Mouse (Mus musculus): ENCODE measurements around the gene Coq10b. TPM values are rescaled to one million over a fixed set of nuclear protein-coding genes. Genes with fewer than 3 reads are reported as not detected.
"Not testable (repeated sequence)": the region's sequence is repeated elsewhere in the genome, so short reads cannot be mapped to it uniquely, and the experiment has no call there.

Coq10b gene
- total RNA-seq, 2 experiments from 2014 or later = 13.7 to 17.0 TPM

GRCm38 (mm10) chr1:55061772-55062171 lies 9.2 kb downstream of the Coq10b start:
- no peak for TF ChIP-seq CTCF (IDR thresholded peaks at IDR 0.05)
- intact Hi-C loops (cut with DNase I) = no loop called here
- Histone ChIP-seq H3K27ac (no peak overlapping the region), H3K4me3 (no peak overlapping the region)
- DNase-seq = no peak

GRCm38 (mm10) chr1:55072328-55072727 lies 19.8 kb downstream of the Coq10b start:
- H3K4me3 ChIP-seq; H3K27ac ChIP-seq; intact Hi-C loops (cut with DNase I); DNase-seq: not testable (repeated sequence)

- intact Hi-C loops (cut with DNase I) = no loop called here
- DNase-seq = no peak
- peak overlapping the region; percentile 56 for H3K27ac ChIP-seq
- no peak for TF ChIP-seq CTCF (IDR thresholded peaks at IDR 0.05)
- no peak overlapping the region for H3K4me3 ChIP-seq
Measured at GRCm38 (mm10) chr1:55074757-55075156, 22.2 kb downstream of the Coq10b start.

- DNase-seq = no peak
- peak overlapping the region; percentile 56 for H3K27ac ChIP-seq
- no peak overlapping the region for H3K4me3 ChIP-seq
- TF ChIP-seq CTCF (IDR thresholded peaks at IDR 0.05) = no peak
- intact Hi-C loops (cut with DNase I) = no loop called here
Measured at GRCm38 (mm10) chr1:55075652-55076394, 23.3 kb downstream of the Coq10b start.

GRCm38 (mm10) chr1:55076395-55076743 lies 23.8 kb downstream of the Coq10b start:
- intact Hi-C loops (cut with DNase I) = no loop called here
- Histone ChIP-seq H3K27ac (no peak overlapping the region; the same call in 1 of the 2 replicates), H3K4me3 (no peak overlapping the region)
- TF ChIP-seq CTCF (IDR thresholded peaks at IDR 0.05) = no peak
- no peak for DNase-seq

- no peak overlapping the region for H3K27ac ChIP-seq
- no peak for TF ChIP-seq CTCF (IDR thresholded peaks at IDR 0.05)
- intact Hi-C loops (cut with DNase I) = no loop called here
- no peak overlapping the region for H3K4me3 ChIP-seq
- no peak for DNase-seq
Measured at GRCm38 (mm10) chr1:55076849-55077516, 24.4 kb downstream of the Coq10b start.

- intact Hi-C loops (cut with DNase I) = no loop called here
Measured at GRCm38 (mm10) chr1:55079677-55080076, 27.1 kb downstream of the Coq10b start.

GRCm38 (mm10) chr1:55082106-55082505 lies 29.5 kb downstream of the Coq10b start:
- intact Hi-C loops (cut with DNase I) = no loop called here
- Histone ChIP-seq H3K27ac (no peak overlapping the region), H3K4me3 (no peak overlapping the region)
- TF ChIP-seq CTCF (IDR thresholded peaks at IDR 0.05) = peak; percentile 39
- no peak for DNase-seq

More at GRCm38 (mm10) chr1:55079677-55080076, 27.1 kb downstream of the Coq10b start:
- no peak for TF ChIP-seq CTCF (IDR thresholded peaks at IDR 0.05)
- DNase-seq = no peak
- Histone ChIP-seq H3K27ac (peak overlapping the region; percentile 68), H3K4me3 (peak overlapping the region; percentile 9; the same call in 1 of the 2 replicates)

GRCm38 (mm10) chr1:55085781-55086366 lies 33.3 kb downstream of the Coq10b start:
- peak overlapping the region; percentile 92 for H3K4me3 ChIP-seq
- intact Hi-C loops (cut with DNase I) = loop anchor here (2.0 kb wide), 2 partner anchors 33 to 59 kb away; partner anchors contain the start of genes Coq10b and Sf3b1
- H3K27ac ChIP-seq = peak overlapping the region; percentile 99; the same call in 1 of the 2 replicates
- no peak for TF ChIP-seq CTCF (IDR thresholded peaks at IDR 0.05)
- DNase-seq = no peak

- H3K27ac ChIP-seq = peak overlapping the region; percentile 99
- H3K4me3 ChIP-seq = peak overlapping the region; percentile 92
- intact Hi-C loops (cut with DNase I) = loop anchor here (2.0 kb wide), 2 partner anchors 34 to 60 kb away; partner anchors contain the start of genes Coq10b and Sf3b1
- TF ChIP-seq CTCF (IDR thresholded peaks at IDR 0.05) = no peak
- peak; percentile 22 for DNase-seq
Measured at GRCm38 (mm10) chr1:55086868-55087400, 34.4 kb downstream of the Coq10b start.

- DNase-seq = peak; percentile 88
- TF ChIP-seq CTCF (IDR thresholded peaks at IDR 0.05) = no peak
- Histone ChIP-seq H3K4me3 (peak overlapping the region; percentile 92), H3K27ac (peak overlapping the region; percentile 99)
- intact Hi-C loops (cut with DNase I) = loop anchor here (2.0 kb wide), 2 partner anchors 35 to 61 kb away; partner anchors contain the start of genes Coq10b and Sf3b1
Measured at GRCm38 (mm10) chr1:55087401-55087904, 34.9 kb downstream of the Coq10b start.

GRCm38 (mm10) chr1:55087932-55088610 lies 35.5 kb downstream of the Coq10b start, which contains the start of the genes Hspe1 and Hspd1:
Gene Hspe1 (plus strand): TSS chr1:55088132.
Gene Hspd1 (minus strand): TSS chr1:55088243.
- Histone ChIP-seq H3K4me3 (peak within 1 kb of the TSS; percentile 92), H3K27ac (peak within 1 kb of the TSS; percentile 99)
- intact Hi-C loops (cut with DNase I) = loop anchor here (1.0 to 2.0 kb wide), 3 partner anchors 35 to 61 kb away; partner anchors contain the start of genes Coq10b, Mob4 and Sf3b1
- peak; percentile 99 for DNase-seq
- TF ChIP-seq CTCF (IDR thresholded peaks at IDR 0.05) = no peak
